Mouse (Mus musculus): ENCODE results near the gene Mr1. TPM values are rescaled to one million over a fixed set of nuclear protein-coding genes. Genes with fewer than 3 reads are reported as not detected.

The Mr1 gene
- total RNA-seq (2023), result 12.6 TPM

DNA sequence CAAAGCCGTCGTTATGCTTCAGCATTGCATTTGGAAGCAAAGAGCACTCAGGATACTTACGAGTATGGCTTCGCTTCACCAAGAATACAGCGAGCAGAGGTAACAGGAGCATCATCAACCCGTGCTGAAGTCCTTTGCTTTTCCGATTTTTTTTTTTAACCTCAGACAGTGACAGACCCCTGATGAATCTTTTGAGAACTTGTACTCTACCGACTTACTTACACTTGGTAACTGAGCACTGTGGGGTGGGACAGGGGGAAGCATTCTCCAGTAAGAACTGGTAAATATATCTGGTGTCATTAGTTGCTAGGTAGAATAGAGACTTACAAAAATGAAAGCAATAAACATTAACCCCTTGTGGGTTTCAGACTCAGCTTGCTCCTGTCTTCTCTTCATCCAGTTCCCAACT is at the start of gene Mr1:
Gene Mr1, minus strand, starts transcription at position 243 of the 409 bp plus-strand sequence.

DNA sequence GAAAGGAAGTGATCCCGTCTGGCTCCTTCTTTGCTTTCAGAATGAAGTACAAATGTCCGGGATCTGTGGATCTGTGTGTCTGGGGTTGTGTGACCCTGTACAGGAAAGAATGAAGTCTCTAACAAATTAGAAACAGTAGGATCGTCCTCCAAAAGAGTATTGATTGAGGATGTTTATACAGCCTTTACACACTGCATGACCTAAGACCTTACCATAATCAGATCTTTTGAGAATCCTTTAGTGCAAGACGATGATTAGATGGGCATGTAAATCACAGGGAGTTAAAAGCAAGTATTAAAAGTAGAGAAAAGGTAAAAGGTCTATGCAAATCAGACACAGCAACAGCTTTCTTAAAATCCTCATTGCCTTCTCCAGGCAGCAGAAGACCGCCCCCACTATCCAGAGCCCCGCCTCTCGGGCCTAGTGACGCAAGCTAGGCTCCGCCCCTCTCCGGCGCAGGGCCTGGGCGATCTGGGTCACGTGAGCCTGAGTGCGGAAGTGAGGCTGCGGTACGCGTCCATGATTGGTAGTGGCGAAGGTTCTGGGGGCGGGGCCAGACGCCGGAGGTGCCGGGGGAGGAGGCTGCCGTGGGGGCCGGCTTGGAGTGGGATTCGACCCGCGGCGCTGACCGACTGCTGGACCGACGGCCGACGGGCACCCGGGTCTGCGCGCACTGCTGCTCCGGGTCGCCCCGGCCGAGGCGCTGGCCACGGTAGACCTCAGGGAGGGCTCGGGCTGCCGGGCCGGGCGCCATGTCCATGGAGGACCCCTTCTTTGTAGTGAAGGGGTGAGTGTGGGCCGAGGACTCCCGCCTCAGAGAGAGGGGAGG is 11.7 kb upstream of the Mr1 start, which contains the start of gene Stx6:
Gene Stx6, plus strand, starts transcription at position 575 of the 829 bp plus-strand sequence.

DNA sequence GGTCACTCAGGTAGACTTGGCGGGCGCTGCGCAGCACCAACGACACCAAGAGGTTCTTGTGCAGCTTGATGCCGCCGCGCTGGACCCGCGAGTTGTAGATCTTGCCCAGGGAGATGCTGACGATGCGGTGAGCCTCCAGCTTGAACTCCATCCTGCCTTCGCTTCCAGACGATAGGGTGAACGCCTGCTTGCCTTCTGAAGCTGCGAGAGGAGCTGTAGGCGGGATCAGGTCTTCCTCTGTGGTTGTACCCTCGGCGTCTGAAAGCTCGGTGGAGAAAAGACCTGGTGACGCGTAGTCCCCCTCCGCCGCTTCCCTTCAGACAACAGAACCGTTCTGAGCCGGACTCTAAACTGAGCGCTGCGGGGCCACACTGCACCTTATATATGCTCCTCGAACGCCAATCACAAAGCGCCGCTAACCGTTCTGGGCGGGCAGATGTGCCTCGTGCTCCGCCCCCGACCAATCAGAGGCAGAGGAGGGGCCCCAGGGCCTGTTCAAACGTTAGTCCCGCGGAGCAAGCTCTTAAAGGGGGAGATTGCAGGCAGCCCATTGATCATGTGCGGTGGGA is 47.2 kb downstream of the Mr1 start, which contains the start of gene Ier5:
Gene Ier5, minus strand, starts transcription at position 357 of the 569 bp plus-strand sequence.

Other genes with a start within 250 kb of the Mr1 start
- 128 TPM for gene Ier5, start 47.2 kb downstream of the Mr1 start, total RNA-seq (2023)
- gene Stx6, start 11.9 kb upstream of the Mr1 start, total RNA-seq (2023), result 63.3 TPM
- 1.4 TPM for gene BC034090, start 97.6 kb upstream of the Mr1 start, total RNA-seq (2023)